Mouse (Mus musculus) cortical plate, adult 2 months (tissue): ENCODE data around the gene Tesmin.

Experiments
- CTCF ChIP-seq: fragments of 200-500 bp; IDR thresholded peaks from 2 replicates; pipeline ENCODE4 v1.5.1; 2011; ENCODE audit warnings: mild to moderate bottlenecking, control low read depth, low read length; ENCODE audit not compliant: insufficient read depth; ENCODE audit errors: extremely low read depth
- POLR2A ChIP-seq: fragments of 200-500 bp; IDR thresholded peaks from 2 replicates; pipeline ENCODE4 v1.6.1; 2011; ENCODE audit warnings: mild to moderate bottlenecking, low read length, control low read depth; ENCODE audit not compliant: insufficient read depth; ENCODE audit errors: extremely low read depth

DNA sequence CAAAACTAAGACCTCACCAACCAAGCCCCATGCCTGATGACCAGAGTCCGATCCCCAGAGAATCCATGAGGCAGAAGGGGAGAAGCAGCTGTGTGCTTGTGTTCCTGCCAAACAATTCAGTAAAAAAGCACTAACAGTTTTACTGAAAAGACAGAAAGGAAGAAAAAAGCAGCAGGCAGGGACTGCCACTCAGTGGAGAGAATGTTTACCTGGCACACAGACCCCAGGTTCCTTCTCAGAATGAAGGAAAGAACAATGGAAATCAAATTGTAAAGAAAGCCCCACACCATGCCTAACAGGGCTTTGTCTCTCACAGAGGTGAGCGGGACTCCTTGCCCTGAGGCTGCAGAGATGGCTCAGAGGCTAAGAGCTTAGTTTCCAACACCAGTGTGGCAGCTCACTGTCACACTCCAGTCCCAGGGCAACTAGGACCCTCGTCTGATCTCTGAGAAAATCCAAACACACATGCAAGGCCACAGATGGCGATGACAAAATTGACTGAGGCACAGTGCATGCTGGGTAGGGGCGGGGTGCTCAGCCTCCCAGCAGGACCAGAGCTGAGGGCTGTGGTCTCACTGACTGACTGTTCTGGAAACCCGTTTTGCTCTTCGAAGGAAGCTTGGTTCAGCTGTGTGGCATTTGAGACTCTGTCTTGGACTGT, 40.6 kb downstream of the Tesmin start:
- TF ChIP-seq CTCF: no peak
- no peak for TF ChIP-seq POLR2A
